ENCODE assay signal across 8 mouse cellular contexts in the genomic region with DNA sequence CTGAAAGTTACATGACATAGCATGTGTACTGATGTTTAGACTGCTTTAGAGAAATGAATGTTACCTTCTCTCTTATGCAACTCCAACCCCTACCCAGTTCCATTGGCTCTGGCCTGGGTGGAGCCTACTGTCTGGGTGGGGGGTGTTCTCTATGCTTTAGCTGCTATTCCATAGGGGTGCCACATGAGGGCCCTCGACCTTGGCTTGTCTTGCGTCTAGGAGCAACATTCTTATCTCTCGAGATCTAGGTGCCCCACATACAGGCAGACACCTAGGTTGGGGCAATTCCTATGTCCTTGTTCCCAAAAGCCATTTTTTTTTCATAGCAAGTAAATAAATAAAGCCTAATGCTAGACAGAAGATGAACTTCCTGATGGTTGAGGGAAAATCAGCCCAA. TPM values are rescaled to one million over a fixed set of nuclear protein-coding genes. Genes with fewer than 3 reads are reported as not detected.
DNase-seq lines count a peak whose midpoint lies in the region; ATAC-seq and TF ChIP-seq lines count a peak whose summit lies in the region.

No protein-coding gene starts in this region.

- no peak for TF ChIP-seq EP300 in heart, postnatal 0 days (IDR thresholded peaks at IDR 0.05; ENCODE audit: low read depth)

- H3K4me2 ChIP-seq in heart, postnatal 0 days (ENCODE audit: low read depth, low read length), result no peak overlapping the region
- H3K4me2 ChIP-seq in kidney, embryonic 15.5 days, result no peak overlapping the region

- ATAC-seq in heart, postnatal 0 days (ENCODE audit: insufficient read depth, low read depth), result no peak
- peak; percentile 29; the same call in 1 of the 2 replicates for ATAC-seq in G1E (ENCODE audit: extremely low read depth, insufficient number of reproducible peaks, low FRiP score, poor library complexity, severe bottlenecking)
- ATAC-seq in granulocyte monocyte progenitor cell, adult 5-6 weeks (replicated peaks; ENCODE audit: poor library complexity, severe bottlenecking), result peak; percentile 33
- no peak for ATAC-seq in kidney, embryonic 15.5 days (replicated peaks; ENCODE audit: low FRiP score)

- no peak for DNase-seq in heart, postnatal 0 days (ENCODE audit: low spot score)
- DNase-seq in heart, postnatal 25 days (ENCODE audit: low spot score), result no peak
- DNase-seq in G1E (ENCODE audit: low spot score), result peak; percentile 65
- peak; percentile 45 for DNase-seq in lung, postnatal 25 days (ENCODE audit: low spot score)
- DNase-seq in right cerebral cortex, postnatal 4 days, result peak; percentile 56
- no peak for DNase-seq in ovary, postnatal 14 days (ENCODE audit: low spot score)

- WGBS in heart, postnatal 0 days, result 12% methylated on average over 3 of the region's 3 CpGs
- WGBS in kidney, embryonic 15.5 days, result 13% methylated on average over 3 of the region's 3 CpGs

- peaks cover 52% of the 10 kb centered on the region for H3K27me3 ChIP-seq in heart, postnatal 0 days (ENCODE audit: control insufficient read depth, insufficient read depth, low read length)
- peaks cover 36% of the 10 kb centered on the region for H3K27me3 ChIP-seq in G1E (ENCODE audit: insufficient read depth, low read length)
- H3K27me3 ChIP-seq in kidney, embryonic 15.5 days, result peaks cover 57% of the 10 kb centered on the region

- no peaks in the 10 kb centered on the region for H3K4me1 ChIP-seq in heart, postnatal 0 days (ENCODE audit: control insufficient read depth, insufficient read depth)
- H3K4me1 ChIP-seq in G1E (ENCODE audit: insufficient read depth, low read depth, low read length), result peaks cover 26% of the 10 kb centered on the region
- peaks cover 35% of the 10 kb centered on the region for H3K4me1 ChIP-seq in kidney, embryonic 15.5 days

- intact Hi-C loops in heart, postnatal 25 days (cut with DNase I), result no loop called here

- no peaks in the 10 kb centered on the region for H3K9me3 ChIP-seq in heart, postnatal 0 days (replicated peaks; ENCODE audit: control insufficient read depth, low read length)
- H3K9me3 ChIP-seq in G1E (replicated peaks), result peaks cover 13% of the 10 kb centered on the region
- no peaks in the 10 kb centered on the region for H3K9me3 ChIP-seq in kidney, embryonic 15.5 days (replicated peaks)

- H3K36me3 ChIP-seq in heart, postnatal 0 days (replicated peaks; ENCODE audit: control insufficient read depth, insufficient read depth, low read length), result no peaks in the 10 kb centered on the region
- H3K36me3 ChIP-seq in G1E (replicated peaks), result peaks cover 19% of the 10 kb centered on the region
- H3K36me3 ChIP-seq in kidney, embryonic 15.5 days, result no peaks in the 10 kb centered on the region

- H3K4me3 ChIP-seq in heart, postnatal 0 days (ENCODE audit: low read depth, low read length), result no peak overlapping the region
- no peak overlapping the region for H3K4me3 ChIP-seq in G1E (ENCODE audit: low read depth, low read length)
- H3K4me3 ChIP-seq in kidney, embryonic 15.5 days (replicated peaks), result no peak overlapping the region

- TF ChIP-seq CTCF in heart, postnatal 0 days (IDR thresholded peaks at IDR 0.05; ENCODE audit: low read depth), result 0 out of 2 replicates have a peak, but pooled peaks have one; percentile 6
- no peak for TF ChIP-seq CTCF in G1E (IDR thresholded peaks at IDR 0.05; ENCODE audit: low read depth, low read length)

- H3K9ac ChIP-seq in heart, postnatal 0 days (replicated peaks; ENCODE audit: low read depth, low read length), result no peak overlapping the region
- no peak overlapping the region for H3K9ac ChIP-seq in kidney, embryonic 15.5 days

- no peak overlapping the region for H3K27ac ChIP-seq in heart, postnatal 0 days (ENCODE audit: low read depth)
- no peak overlapping the region for H3K27ac ChIP-seq in kidney, embryonic 15.5 days

RNA-seq across cellular contexts. Expression of a gene that starts 0.7 kb away (rescaled TPM):
- 1.6 TPM in 1 of 2 replicates, not detected in the other for total RNA-seq in heart, postnatal 0 days (2014; rRNA removed; ENCODE audit: low replicate concordance)
- 0.12 TPM in 1 of 2 replicates, not detected in the other for polyA plus RNA-seq in heart, postnatal 0 days (2015; fragmentation: Nextera tagmentation; extraction: Ambion mirVana)
- total RNA-seq in heart, postnatal 25 days (2021), result under 1 TPM; 0.14 to 0.42 TPM
- total RNA-seq in G1E (2014; fragmentation: Nextera tagmentation), result 3.9 and 9.9 TPM in 2 replicates
- total RNA-seq in G1E (2017), result 17.4 and 21.2 TPM in 2 replicates
- polyA plus RNA-seq in G1E (2012), result 10.2 and 10.4 TPM in 2 replicates
- total RNA-seq in granulocyte monocyte progenitor cell, adult 5-6 weeks (2014; fragmentation: Nextera tagmentation), result 100 and 132 TPM in 2 replicates
- total RNA-seq in granulocyte monocyte progenitor cell, adult 5-6 weeks (2017), result 51.8 and 56.2 TPM in 2 replicates
- polyA plus RNA-seq in kidney, embryonic 15.5 days (2015; fragmentation: Nextera tagmentation; extraction: Ambion mirVana), result 4.4 and 5.1 TPM in 2 replicates

RNA-seq across cellular contexts. Expression of a gene that starts 22.3 kb away (rescaled TPM):
- 50.3 and 73.7 TPM in 2 replicates for total RNA-seq in heart, postnatal 0 days (2014; rRNA removed; ENCODE audit: low replicate concordance)
- polyA plus RNA-seq in heart, postnatal 0 days (2015; fragmentation: Nextera tagmentation; extraction: Ambion mirVana), result 101 and 104 TPM in 2 replicates
- 10 to 100 TPM; 42.9 to 46.7 TPM for total RNA-seq in heart, postnatal 25 days (2021)
- total RNA-seq in G1E (2014; fragmentation: Nextera tagmentation) (64.1 and 95.8 TPM in 2 replicates), G1E (2017) (155 and 172 TPM in 2 replicates)
- 14.7 and 15.4 TPM in 2 replicates for polyA plus RNA-seq in G1E (2012)
- 130 and 136 TPM in 2 replicates for total RNA-seq in granulocyte monocyte progenitor cell, adult 5-6 weeks (2014; fragmentation: Nextera tagmentation)
- 58.6 and 81.1 TPM in 2 replicates for total RNA-seq in granulocyte monocyte progenitor cell, adult 5-6 weeks (2017)
- polyA plus RNA-seq in kidney, embryonic 15.5 days (2015; fragmentation: Nextera tagmentation; extraction: Ambion mirVana), result 164 and 168 TPM in 2 replicates

RNA-seq across cellular contexts. Expression of a gene that starts 33.8 kb away (rescaled TPM):
- total RNA-seq in heart, postnatal 0 days (2014; rRNA removed; ENCODE audit: low replicate concordance), result 0.46 and 2.6 TPM in 2 replicates
- polyA plus RNA-seq in heart, postnatal 0 days (2015; fragmentation: Nextera tagmentation; extraction: Ambion mirVana), result 0.26 and 0.36 TPM in 2 replicates
- not detected for total RNA-seq in heart, postnatal 25 days (2021)
- total RNA-seq in G1E (2014; fragmentation: Nextera tagmentation), result not detected in 2 replicates
- 0.05 and 0.70 TPM in 2 replicates for total RNA-seq in G1E (2017)
- 1.6 and 1.7 TPM in 2 replicates for polyA plus RNA-seq in G1E (2012)
- 13,307 and 13,753 TPM in 2 replicates for total RNA-seq in granulocyte monocyte progenitor cell, adult 5-6 weeks (2014; fragmentation: Nextera tagmentation)
- 9,750 and 13,011 TPM in 2 replicates for total RNA-seq in granulocyte monocyte progenitor cell, adult 5-6 weeks (2017)
- 4.2 and 5.7 TPM in 2 replicates for polyA plus RNA-seq in kidney, embryonic 15.5 days (2015; fragmentation: Nextera tagmentation; extraction: Ambion mirVana)

Comparison
In these comparisons a context has a peak if more than half of its experiments do, and no peak if none do; other contexts are left out.
1. ATAC-seq: peak in G1E (single experiment) and granulocyte monocyte progenitor cell, adult 5-6 weeks (single experiment); none in heart, postnatal 0 days (single experiment) and kidney, embryonic 15.5 days (single experiment).
2. DNase-seq: peak in G1E (single experiment), lung, postnatal 25 days (single experiment) and right cerebral cortex, postnatal 4 days (single experiment); none in heart, postnatal 0 days (single experiment), heart, postnatal 25 days (single experiment) and ovary, postnatal 14 days (single experiment).
3. RNA of a gene that starts 33.8 kb away (total RNA-seq): 9,750 to 13,753 TPM in granulocyte monocyte progenitor cell, adult 5-6 weeks; 0.46 to 2.6 TPM in heart, postnatal 0 days, 0.05 to 0.70 TPM in G1E and not detected in heart, postnatal 25 days; every median in the first group is over 1,000 times any median in the second.